Comparison of ENCODE assay signal across 8 mouse cellular contexts in genomic region chr1:161033856-161034434, GRCm38 (mm10). TPM values are rescaled to one million over a fixed set of nuclear protein-coding genes. Genes with fewer than 3 reads are reported as not detected.
A peak's percentile ranks its signal among the peaks of the same experiment; 100 is the strongest.
DNase-seq lines count a peak whose midpoint lies in the region; ATAC-seq and TF ChIP-seq lines count a peak whose summit lies in the region.

No protein-coding gene starts in this region.

- peak overlapping the region; percentile 71 for H3K4me2 ChIP-seq in heart, embryonic 14.5 days (ENCODE audit: low read length)
- peak overlapping the region; percentile 53 for H3K4me2 ChIP-seq in hindbrain, embryonic 12.5 days (replicated peaks)
- peak overlapping the region; percentile 71 for H3K4me2 ChIP-seq in midbrain, embryonic 13.5 days (replicated peaks)

- H3K4me3 ChIP-seq in heart, embryonic 14.5 days (ENCODE audit: control insufficient read depth in 1 of 2, insufficient read depth in 1 of 2, low read depth in 1 of 2, low read length in 2 of 2): peak overlapping the region; percentile 68 to 78
- peak overlapping the region; percentile 91 for H3K4me3 ChIP-seq in G1E (ENCODE audit: low read depth, low read length)
- H3K4me3 ChIP-seq in hindbrain, embryonic 12.5 days: peak overlapping the region; percentile 81
- peak overlapping the region; percentile 88 for H3K4me3 ChIP-seq in midbrain, embryonic 13.5 days (replicated peaks)

- peak overlapping the region; percentile 89 to 91 for H3K27ac ChIP-seq in heart, embryonic 14.5 days (replicated peaks in 1 of 2; ENCODE audit: control insufficient read depth in 1 of 2, insufficient read depth in 1 of 2, low read depth in 2 of 2, low read length in 2 of 2)
- H3K27ac ChIP-seq in hindbrain, embryonic 12.5 days: peak overlapping the region; percentile 87
- peak overlapping the region; percentile 90 for H3K27ac ChIP-seq in midbrain, embryonic 13.5 days

- peaks cover 71% of the 10 kb centered on the region for H3K36me3 ChIP-seq in heart, embryonic 14.5 days (ENCODE audit: control insufficient read depth, insufficient read depth, low read length)
- H3K36me3 ChIP-seq in G1E (replicated peaks): peaks cover 64% of the 10 kb centered on the region
- H3K36me3 ChIP-seq in hindbrain, embryonic 12.5 days: peaks cover 45% of the 10 kb centered on the region
- H3K36me3 ChIP-seq in midbrain, embryonic 13.5 days: peaks cover 54% of the 10 kb centered on the region

- intact Hi-C loops in heart, postnatal 25 days (cut with DNase I): loop anchor here (5.0 kb wide), 2 partner anchors 98 to 242 kb away; partner anchors contain the start of genes Klhl20 and Rabgap1l
- intact Hi-C loops in left cerebral cortex, postnatal 14 days (cut with DNase I): loop anchor here (10.0 kb wide), 1 partner anchor 289 kb away; no protein-coding TSS in a partner anchor

- no peak for TF ChIP-seq CTCF in G1E (IDR thresholded peaks at IDR 0.05; ENCODE audit: low read depth, low read length)

- H3K9me3 ChIP-seq in heart, embryonic 14.5 days (ENCODE audit: control insufficient read depth, low read length): no peaks in the 10 kb centered on the region
- no peaks in the 10 kb centered on the region for H3K9me3 ChIP-seq in G1E (replicated peaks)
- H3K9me3 ChIP-seq in hindbrain, embryonic 12.5 days (replicated peaks): no peaks in the 10 kb centered on the region
- no peaks in the 10 kb centered on the region for H3K9me3 ChIP-seq in midbrain, embryonic 13.5 days

- H3K27me3 ChIP-seq in heart, embryonic 14.5 days (ENCODE audit: control insufficient read depth, insufficient read depth, low read length): no peaks in the 10 kb centered on the region
- H3K27me3 ChIP-seq in G1E (ENCODE audit: insufficient read depth, low read length): no peaks in the 10 kb centered on the region
- H3K27me3 ChIP-seq in hindbrain, embryonic 12.5 days: no peaks in the 10 kb centered on the region
- H3K27me3 ChIP-seq in midbrain, embryonic 13.5 days: no peaks in the 10 kb centered on the region

- peak overlapping the region; percentile 79 for H3K9ac ChIP-seq in heart, embryonic 14.5 days (ENCODE audit: low read length)
- peak overlapping the region; percentile 89 for H3K9ac ChIP-seq in hindbrain, embryonic 12.5 days
- peak overlapping the region; percentile 96 for H3K9ac ChIP-seq in midbrain, embryonic 13.5 days (replicated peaks)

- 2% methylated on average over 21 of the region's 21 CpGs for WGBS in heart, embryonic 14.5 days
- 3% methylated on average over 21 of the region's 21 CpGs for WGBS in hindbrain, embryonic 12.5 days
- 2% methylated on average over 21 of the region's 21 CpGs for WGBS in midbrain, embryonic 13.5 days

- DNase-seq in heart, postnatal 25 days (ENCODE audit: low spot score): no peak
- no peak for DNase-seq in G1E (ENCODE audit: low spot score)
- DNase-seq in layer of hippocampus, postnatal 14 days (ENCODE audit: low spot score in 2 of 2): no peak
- no peak for DNase-seq in left cerebral cortex, postnatal 14 days (ENCODE audit: low spot score in 2 of 2)
- DNase-seq in layer of hippocampus, adult 8-10 months (ENCODE audit: low spot score in 2 of 2): no peak

- ATAC-seq in heart, embryonic 14.5 days (ENCODE audit: insufficient number of reproducible peaks, insufficient read depth, low FRiP score, low read depth): no peak
- ATAC-seq in G1E (ENCODE audit: extremely low read depth, insufficient number of reproducible peaks, low FRiP score, poor library complexity, severe bottlenecking): no peak
- no peak for ATAC-seq in hindbrain, embryonic 12.5 days (ENCODE audit: low FRiP score)
- ATAC-seq in midbrain, embryonic 13.5 days: no peak

- H3K4me1 ChIP-seq in heart, embryonic 14.5 days (ENCODE audit: control insufficient read depth in 2 of 2, insufficient read depth in 2 of 2, low read length in 2 of 2): peaks cover 0 to 18% of the 10 kb centered on the region in 2 experiments; a peak in 3 of 4 replicates
- H3K4me1 ChIP-seq in G1E (ENCODE audit: insufficient read depth, low read depth, low read length): peaks cover 24% of the 10 kb centered on the region
- H3K4me1 ChIP-seq in hindbrain, embryonic 12.5 days: peaks cover 23% of the 10 kb centered on the region
- H3K4me1 ChIP-seq in midbrain, embryonic 13.5 days (replicated peaks): peaks cover 37% of the 10 kb centered on the region

RNA-seq across cellular contexts. Expression of gene Zbtb37, which starts 0.7 kb away (rescaled TPM):
- 9.4 and 9.7 TPM in 2 replicates for polyA plus RNA-seq in heart, embryonic 14.5 days (2014; fragmentation: Nextera tagmentation; extraction: Ambion mirVana)
- 10 to 100 TPM; 10.3 to 12.0 TPM for total RNA-seq in heart, postnatal 25 days (2021)
- total RNA-seq in G1E (2014; fragmentation: Nextera tagmentation) (11.1 and 11.6 TPM in 2 replicates), G1E (2017) (5.8 and 8.5 TPM in 2 replicates)
- 0.08 and 0.21 TPM in 2 replicates for polyA plus RNA-seq in G1E (2012)
- polyA plus RNA-seq in hindbrain, embryonic 12.5 days (2016; fragmentation: Nextera tagmentation; extraction: Ambion mirVana): 9.6 and 11.4 TPM in 2 replicates
- polyA plus RNA-seq in midbrain, embryonic 13.5 days (2015; fragmentation: Nextera tagmentation; extraction: Ambion mirVana): 13.6 and 14.1 TPM in 2 replicates
- 10 to 100 TPM; 15.7 to 19.2 TPM for total RNA-seq in layer of hippocampus, postnatal 14 days (2021)
- 10 to 100 TPM; 11.4 to 14.9 TPM for total RNA-seq in left cerebral cortex, postnatal 14 days (2021)
- total RNA-seq in layer of hippocampus, adult 8-10 months (2022): 10 to 100 TPM; 23.1 to 26.9 (median 23.6) TPM

RNA-seq across cellular contexts. Expression of gene Dars2, which starts 36.5 kb away (rescaled TPM):
- 27.4 and 34.0 TPM in 2 replicates for polyA plus RNA-seq in heart, embryonic 14.5 days (2014; fragmentation: Nextera tagmentation; extraction: Ambion mirVana)
- 10 to 100 TPM; 22.1 to 22.3 TPM for total RNA-seq in heart, postnatal 25 days (2021)
- total RNA-seq in G1E (2014; fragmentation: Nextera tagmentation) (35.2 and 41.1 TPM in 2 replicates), G1E (2017) (36.2 and 39.1 TPM in 2 replicates)
- 3.8 and 4.3 TPM in 2 replicates for polyA plus RNA-seq in G1E (2012)
- 30.6 and 33.5 TPM in 2 replicates for polyA plus RNA-seq in hindbrain, embryonic 12.5 days (2016; fragmentation: Nextera tagmentation; extraction: Ambion mirVana)
- 29.5 and 31.5 TPM in 2 replicates for polyA plus RNA-seq in midbrain, embryonic 13.5 days (2015; fragmentation: Nextera tagmentation; extraction: Ambion mirVana)
- 10 to 100 TPM; 27.0 TPM for total RNA-seq in layer of hippocampus, postnatal 14 days (2021)
- total RNA-seq in left cerebral cortex, postnatal 14 days (2021): 10 to 100 TPM; 22.4 to 24.0 TPM
- total RNA-seq in layer of hippocampus, adult 8-10 months (2022): 10 to 100 TPM; 21.1 to 29.2 (median 28.1) TPM

RNA-seq across cellular contexts. Expression of gene Cenpl, which starts 36.6 kb away (rescaled TPM):
- 16.6 and 19.0 TPM in 2 replicates for polyA plus RNA-seq in heart, embryonic 14.5 days (2014; fragmentation: Nextera tagmentation; extraction: Ambion mirVana)
- 1 to 10 TPM in 1 of 2 experiments, under 1 TPM in 1; 0.94 to 1.1 TPM for total RNA-seq in heart, postnatal 25 days (2021)
- total RNA-seq in G1E (2014; fragmentation: Nextera tagmentation) (19.3 and 20.6 TPM in 2 replicates), G1E (2017) (4.5 and 6.4 TPM in 2 replicates)
- 8.6 and 9.0 TPM in 2 replicates for polyA plus RNA-seq in G1E (2012)
- polyA plus RNA-seq in hindbrain, embryonic 12.5 days (2016; fragmentation: Nextera tagmentation; extraction: Ambion mirVana): 23.6 and 24.3 TPM in 2 replicates
- polyA plus RNA-seq in midbrain, embryonic 13.5 days (2015; fragmentation: Nextera tagmentation; extraction: Ambion mirVana): 19.1 and 22.1 TPM in 2 replicates
- 1 to 10 TPM; 1.6 to 1.9 TPM for total RNA-seq in layer of hippocampus, postnatal 14 days (2021)
- 1 to 10 TPM; 1.6 to 1.8 TPM for total RNA-seq in left cerebral cortex, postnatal 14 days (2021)
- total RNA-seq in layer of hippocampus, adult 8-10 months (2022): 1 to 10 TPM; 1.3 to 2.6 (median 1.6) TPM

RNA-seq across cellular contexts. Expression of gene Serpinc1, which starts 55.6 kb away (rescaled TPM):
- polyA plus RNA-seq in heart, embryonic 14.5 days (2014; fragmentation: Nextera tagmentation; extraction: Ambion mirVana): 1.4 and 1.8 TPM in 2 replicates
- under 1 TPM; 0.26 to 0.34 TPM for total RNA-seq in heart, postnatal 25 days (2021)
- total RNA-seq in G1E (2014; fragmentation: Nextera tagmentation) (1.3 and 1.8 TPM in 2 replicates), G1E (2017) (0.81 and 1.2 TPM in 2 replicates)
- 0.13 and 0.17 TPM in 2 replicates for polyA plus RNA-seq in G1E (2012)
- 2.6 and 2.9 TPM in 2 replicates for polyA plus RNA-seq in hindbrain, embryonic 12.5 days (2016; fragmentation: Nextera tagmentation; extraction: Ambion mirVana)
- 3.8 and 4.1 TPM in 2 replicates for polyA plus RNA-seq in midbrain, embryonic 13.5 days (2015; fragmentation: Nextera tagmentation; extraction: Ambion mirVana)
- total RNA-seq in layer of hippocampus, postnatal 14 days (2021): under 1 TPM; 0.48 to 0.58 TPM
- total RNA-seq in left cerebral cortex, postnatal 14 days (2021): under 1 TPM; 0.29 to 0.53 TPM
- total RNA-seq in layer of hippocampus, adult 8-10 months (2022): under 1 TPM in 3 of 4 experiments, not detected in 1; 0.10 to 0.27 (median 0.20) TPM
